Mouse (Mus musculus) bone marrow, adult 2 months (tissue): ENCODE results near the gene Fosl2. TPM values are rescaled to one million over a fixed set of nuclear protein-coding genes. Genes with fewer than 3 reads are reported as not detected.

Source experiments
- H3K27ac ChIP-seq: fragments of 200-500 bp; 2 replicates; pipeline ENCODE4 v1.5.1; 2012; ENCODE audit warnings: low read depth, mild to moderate bottlenecking, control low read depth, inconsistent platforms, low read length; ENCODE audit not compliant: control insufficient read depth, poor library complexity, insufficient read depth
- H3K4me1 ChIP-seq: fragments of 200-500 bp; 2 replicates; pipeline ENCODE4 v1.6.1; 2011; ENCODE audit warnings: low read length; ENCODE audit not compliant: control insufficient read depth, insufficient read depth
- H3K4me3 ChIP-seq: fragments of 200-500 bp; replicated peaks from 2 replicates; pipeline ENCODE3; 2011; ENCODE audit warnings: mild to moderate bottlenecking, low read depth, low read length, control low read depth; ENCODE audit not compliant: control insufficient read depth
- CTCF ChIP-seq: fragments of 200-500 bp; IDR thresholded peaks from 2 replicates; pipeline ENCODE4 v1.5.1; 2011; ENCODE audit warnings: low read length, control low read depth; ENCODE audit not compliant: control insufficient read depth, insufficient read depth
- POLR2A ChIP-seq: fragments of 200-500 bp; IDR thresholded peaks from 2 replicates; pipeline ENCODE4 v1.6.1; 2011; ENCODE audit warnings: low read depth, mild to moderate bottlenecking, control low read depth, low read length, borderline replicate concordance; ENCODE audit not compliant: control insufficient read depth
- WGBS: fragments of 180-500 bp; shearing (Covaris S2); methylation state at CpG from one replicate; pipeline ENCODE4 v1.1.7; 2018; 5-methylcytosine and 5-hydroxymethylcytosine counted together
- polyA plus RNA-seq: library from polyadenylated mRNA; stranded (reverse); fragments of >200 nt; gene quantifications from 2 replicates; pipeline ENCODE4 v1.2.4, GENCODE M21; 2011; ENCODE audit warnings: low replicate concordance; ENCODE audit not compliant: missing spikeins, insufficient read depth, insufficient read length

Gene Fosl2
- polyA plus RNA-seq, 1 experiment = 19.6 TPM

DNA sequence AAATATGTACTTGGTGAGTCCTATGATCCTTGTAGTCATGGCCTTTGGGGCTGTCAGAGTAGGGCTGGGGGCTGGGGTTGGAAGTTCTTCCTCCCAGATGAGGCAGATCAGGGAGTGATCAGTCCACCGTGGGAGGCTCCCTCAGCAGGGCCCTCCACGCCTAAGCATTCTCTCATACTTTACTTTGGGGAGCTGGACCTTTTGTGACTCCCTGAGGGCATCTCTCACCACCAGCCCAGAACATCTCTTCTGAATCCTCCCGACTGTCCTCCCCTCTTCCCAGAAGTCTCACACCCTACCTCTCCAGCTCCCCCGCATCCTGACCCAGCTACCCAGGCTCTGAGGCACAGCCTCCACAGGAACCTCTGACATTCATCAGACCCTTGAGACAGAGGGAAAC, 15.6 kb downstream of the Fosl2 start:
- H3K4me3 ChIP-seq = no peak overlapping the region
- WGBS = 82% methylated on average over 4 of the region's 4 CpGs
- H3K27ac ChIP-seq = no peak overlapping the region
- TF ChIP-seq CTCF (no peak), POLR2A (no peak)
- H3K4me1 ChIP-seq = no peaks in the 10 kb centered on the region; the same call in 1 of the 2 replicates

DNA sequence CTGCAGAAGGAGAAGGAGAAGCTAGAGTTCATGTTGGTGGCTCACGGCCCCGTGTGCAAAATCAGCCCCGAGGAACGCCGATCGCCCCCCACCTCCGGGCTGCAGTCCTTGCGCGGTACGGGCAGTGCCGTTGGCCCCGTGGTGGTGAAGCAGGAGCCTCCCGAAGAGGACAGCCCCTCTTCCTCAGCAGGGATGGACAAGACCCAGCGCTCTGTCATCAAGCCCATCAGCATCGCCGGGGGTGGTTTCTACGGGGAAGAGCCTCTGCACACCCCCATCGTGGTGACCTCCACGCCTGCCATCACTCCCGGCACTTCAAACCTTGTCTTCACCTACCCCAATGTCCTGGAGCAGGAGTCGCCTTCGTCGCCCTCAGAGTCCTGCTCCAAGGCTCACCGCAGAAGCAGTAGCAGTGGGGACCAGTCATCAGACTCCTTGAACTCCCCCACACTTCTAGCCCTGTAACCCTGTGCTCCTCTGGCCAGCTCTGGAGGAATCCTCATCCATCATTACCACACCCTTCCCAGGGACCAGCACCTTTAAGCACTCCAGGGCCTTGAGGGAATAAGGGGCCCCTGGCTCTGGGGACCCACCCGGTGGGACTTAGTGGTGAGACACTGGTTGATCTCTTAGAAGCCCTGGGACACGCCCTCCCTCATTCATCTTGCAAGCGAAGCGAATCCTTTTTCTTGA, 17.3 kb downstream of the Fosl2 start:
- no peaks in the 10 kb centered on the region for H3K4me1 ChIP-seq
- no peak overlapping the region for H3K27ac ChIP-seq
- no peak for TF ChIP-seq CTCF
- no peak for TF ChIP-seq POLR2A
- 88% methylated on average over 28 of the region's 28 CpGs for WGBS
- no peak overlapping the region for H3K4me3 ChIP-seq

DNA sequence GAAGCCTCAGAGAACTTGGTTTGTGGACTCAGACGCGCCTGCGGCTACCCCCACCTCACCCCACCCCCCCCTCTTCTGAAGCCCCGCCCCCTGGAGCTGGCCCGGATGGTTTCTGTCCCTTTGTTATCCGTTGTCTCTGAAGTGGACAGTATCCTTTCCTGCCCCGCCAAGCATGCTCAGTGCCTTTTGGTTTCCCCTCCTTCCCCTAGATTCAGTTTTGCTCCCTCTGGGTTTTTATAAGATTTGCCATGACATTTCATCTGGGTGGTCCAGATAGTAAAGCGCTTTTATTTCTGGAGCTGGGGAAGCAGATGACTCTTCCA, 17.8 kb downstream of the Fosl2 start:
- H3K27ac ChIP-seq = no peak overlapping the region
- no peak overlapping the region for H3K4me3 ChIP-seq
- WGBS = 89% methylated on average over 8 of the region's 8 CpGs
- no peaks in the 10 kb centered on the region for H3K4me1 ChIP-seq
- TF ChIP-seq CTCF = no peak
- no peak for TF ChIP-seq POLR2A

DNA sequence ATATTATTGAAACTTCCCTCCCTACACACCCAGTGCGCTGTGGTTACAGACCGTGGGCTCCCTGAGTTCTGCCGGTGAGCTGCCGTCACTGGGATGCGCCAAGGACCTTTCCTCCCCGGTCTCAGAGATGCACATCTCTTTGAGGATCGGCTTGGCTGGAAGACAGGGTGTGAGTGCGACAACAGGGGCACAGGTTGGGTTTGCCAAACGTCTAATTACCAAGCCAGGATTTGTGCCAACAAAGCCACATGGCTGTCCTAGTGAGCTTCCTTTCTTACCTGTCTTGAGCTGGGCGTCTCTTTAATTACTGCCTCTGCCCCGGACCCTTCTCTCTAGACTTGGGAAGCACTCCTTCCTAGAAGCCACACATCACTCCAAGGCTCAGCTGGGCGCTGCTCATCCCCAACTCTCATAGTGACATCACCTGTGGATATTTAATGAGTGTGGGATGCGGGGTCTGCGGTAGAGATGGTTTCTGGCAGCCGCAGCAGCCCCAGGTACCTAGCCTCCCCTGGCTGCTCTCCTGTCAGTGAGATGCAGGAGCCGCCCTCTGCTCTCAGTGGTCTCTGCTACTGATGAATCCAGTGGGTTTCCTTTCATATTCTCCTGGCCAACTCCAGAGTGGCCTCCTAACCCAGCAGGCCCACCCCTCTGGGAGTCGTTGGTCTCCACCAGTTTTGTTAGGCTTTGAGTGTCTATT, 18.3 kb downstream of the Fosl2 start:
- no peak for TF ChIP-seq POLR2A
- 90% methylated on average over 17 of the region's 17 CpGs for WGBS

DNA sequence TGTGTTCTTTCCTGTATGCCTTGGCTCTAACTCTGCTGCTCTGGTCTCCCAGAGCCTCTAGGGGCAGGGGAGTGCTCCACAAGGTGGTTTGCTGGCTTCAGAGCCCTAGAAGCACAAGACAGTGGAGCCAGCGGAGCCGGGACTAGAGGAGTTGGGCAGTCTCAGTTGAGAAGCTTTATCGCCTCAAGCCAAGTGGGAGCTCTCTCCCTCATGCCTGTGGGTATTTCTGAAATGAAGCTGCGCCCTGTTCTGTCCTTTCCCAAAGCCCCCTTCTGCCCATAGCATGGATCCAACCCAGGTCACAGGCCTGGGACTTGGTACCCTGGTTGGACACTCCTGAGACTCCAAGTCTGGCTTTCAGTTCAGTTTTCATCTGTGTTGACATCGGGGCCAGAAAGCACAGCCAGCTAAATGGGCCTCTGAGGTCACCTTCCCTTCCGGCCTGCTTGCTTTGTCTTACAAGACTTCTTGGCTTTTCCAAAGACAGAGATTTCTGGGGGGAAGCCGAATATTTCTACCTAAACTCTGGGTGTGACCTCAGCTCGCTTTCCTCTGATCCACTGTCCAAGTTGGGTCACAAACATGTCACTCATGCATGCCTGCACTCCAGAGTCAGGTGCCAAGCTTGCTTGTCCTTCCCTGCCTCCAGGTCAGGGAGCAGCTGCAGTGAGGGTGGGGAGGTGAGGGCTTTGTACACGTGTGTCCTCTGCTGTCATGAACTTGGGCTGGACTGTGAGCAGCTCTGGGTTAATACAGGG, 19.5 kb downstream of the Fosl2 start:
- WGBS = 82% methylated on average over 9 of the region's 9 CpGs
- Histone ChIP-seq H3K4me3 (no peak overlapping the region), H3K27ac (no peak overlapping the region), H3K4me1 (peaks cover 1% of the 10 kb centered on the region; the same call in 1 of the 2 replicates)
- no peak for TF ChIP-seq CTCF
- TF ChIP-seq POLR2A = no peak

More for the DNA sequence above, 18.3 kb downstream of the Fosl2 start:
- Histone ChIP-seq H3K4me1 (no peaks in the 10 kb centered on the region), H3K27ac (no peak overlapping the region), H3K4me3 (no peak overlapping the region)

DNA sequence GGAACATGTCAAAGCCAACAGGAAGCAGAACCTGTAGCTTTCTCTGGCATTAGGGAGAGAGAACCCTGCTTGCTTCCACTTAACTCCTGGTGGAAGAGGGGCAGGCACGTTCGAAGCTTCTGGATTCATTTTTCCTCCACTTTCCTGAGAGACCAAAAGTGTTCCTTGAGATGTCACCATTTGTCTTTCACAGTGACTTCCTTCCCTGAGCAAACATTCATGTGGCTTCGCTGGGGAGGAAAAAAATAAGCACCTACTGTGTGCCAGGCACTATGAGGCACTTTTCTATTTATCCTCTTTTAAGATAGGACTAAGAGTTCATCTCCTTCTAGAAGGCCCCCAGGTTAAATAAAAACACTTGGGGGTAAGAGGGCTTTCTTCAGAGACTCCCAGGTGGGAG, 20.3 kb downstream of the Fosl2 start:
- TF ChIP-seq CTCF (no peak), POLR2A (no peak)
- H3K27ac ChIP-seq = no peak overlapping the region
- 80% methylated on average over 3 of the region's 3 CpGs for WGBS
- no peak overlapping the region for H3K4me3 ChIP-seq
- peaks cover 1% of the 10 kb centered on the region; the same call in 1 of the 2 replicates for H3K4me1 ChIP-seq

DNA sequence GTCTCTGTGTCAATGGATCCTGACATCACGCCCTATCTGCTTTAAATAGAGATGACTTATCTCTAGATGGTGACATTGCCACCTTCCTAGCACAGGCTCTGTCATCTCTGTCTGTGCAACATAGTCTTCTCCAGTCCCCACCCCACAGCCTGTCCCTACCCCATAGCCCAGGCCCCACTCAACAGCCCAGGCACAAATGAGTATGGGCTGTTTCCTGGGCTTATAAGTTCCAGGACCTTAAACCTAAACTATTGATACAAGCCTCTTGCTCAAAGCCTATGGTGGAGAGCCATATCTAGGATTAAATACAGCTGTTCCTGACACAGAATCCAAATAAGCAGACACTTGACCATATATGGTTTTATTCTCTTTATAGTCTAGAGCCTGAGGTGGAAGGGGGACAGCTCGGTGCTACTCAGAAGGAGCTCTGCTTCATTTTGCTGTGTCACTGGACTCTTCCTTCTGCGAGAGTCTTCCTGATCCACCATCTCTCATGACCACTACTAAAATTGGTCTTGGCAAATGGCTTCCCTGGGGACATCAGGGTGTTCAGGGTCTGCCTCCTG, 28.0 kb downstream of the Fosl2 start:
- 64% methylated on average over 3 of the region's 3 CpGs for WGBS
- no peak overlapping the region for H3K27ac ChIP-seq
- H3K4me1 ChIP-seq = peaks cover 1% of the 10 kb centered on the region; the same call in 1 of the 2 replicates
- H3K4me3 ChIP-seq = no peak overlapping the region
- TF ChIP-seq POLR2A = no peak
- no peak for TF ChIP-seq CTCF

DNA sequence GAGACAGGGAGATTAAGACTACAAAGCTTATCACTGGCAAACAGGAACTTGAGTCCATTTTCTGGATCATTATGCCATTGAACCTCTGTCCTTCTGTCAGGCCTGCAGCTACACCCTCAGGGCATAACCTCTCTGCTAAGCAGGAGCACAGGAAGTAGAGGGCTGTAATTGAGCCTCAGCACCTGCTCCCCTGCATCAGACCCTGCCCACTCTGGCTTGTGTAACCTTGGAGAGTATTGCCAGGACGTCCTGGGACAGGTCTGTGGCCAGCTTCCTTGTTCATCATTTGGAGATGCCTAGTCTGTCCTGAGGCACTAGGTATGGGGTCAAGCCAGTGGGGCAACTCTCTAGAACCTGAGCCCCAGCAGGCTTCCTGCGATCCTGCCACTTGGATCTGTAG, 36.6 kb downstream of the Fosl2 start:
- no peak overlapping the region for H3K27ac ChIP-seq
- TF ChIP-seq POLR2A (no peak), CTCF (no peak)
- no peak overlapping the region for H3K4me3 ChIP-seq
- no peaks in the 10 kb centered on the region; the same call in 1 of the 2 replicates for H3K4me1 ChIP-seq
- WGBS = 52% methylated on average over 2 of the region's 2 CpGs
